Mouse (Mus musculus) neural tube, embryonic 10.5 days (tissue): ENCODE results near the gene Runx3.

Experiments used
- DNase-seq: peaks from one replicate; pipeline ENCODE4 v3.0.0-alpha.2; 2017; ENCODE audit warnings: low spot score; ENCODE audit errors: extremely low spot score

Gene Runx3

GRCm38 (mm10) chr4:135120342-135121100 is at the start of gene Runx3:
Gene Runx3 (plus strand): TSS chr4:135120652.
- DNase-seq: no peak

GRCm38 (mm10) chr4:135072671-135073070 is 47.8 kb upstream of the Runx3 start:
- DNase-seq: no peak

- DNase-seq: no peak
These were observed 46.9 kb upstream of the Runx3 start for GRCm38 (mm10) chr4:135073523-135073922.

GRCm38 (mm10) chr4:135074646-135075045 is 45.8 kb upstream of the Runx3 start:
- DNase-seq: no peak

- no peak for DNase-seq
These were observed 45.1 kb upstream of the Runx3 start for GRCm38 (mm10) chr4:135075360-135075759.

- no peak for DNase-seq
These were observed 43.8 kb upstream of the Runx3 start for GRCm38 (mm10) chr4:135076611-135077010.

GRCm38 (mm10) chr4:135077196-135077595 is 43.3 kb upstream of the Runx3 start:
- no peak for DNase-seq

- no peak for DNase-seq
These were observed 40.4 kb upstream of the Runx3 start for GRCm38 (mm10) chr4:135079859-135080640.

GRCm38 (mm10) chr4:135080641-135080920 is 39.9 kb upstream of the Runx3 start:
- DNase-seq: no peak

- no peak for DNase-seq
These were observed 37.4 kb upstream of the Runx3 start for GRCm38 (mm10) chr4:135083089-135083488.

GRCm38 (mm10) chr4:135085077-135085853 is 35.2 kb upstream of the Runx3 start:
- DNase-seq: no peak

- no peak for DNase-seq
These were observed 29.8 kb upstream of the Runx3 start for GRCm38 (mm10) chr4:135090613-135091012.

- DNase-seq: no peak
These were observed 27.6 kb upstream of the Runx3 start for GRCm38 (mm10) chr4:135092871-135093270.

GRCm38 (mm10) chr4:135095693-135096092 is 24.8 kb upstream of the Runx3 start:
- no peak for DNase-seq

- no peak for DNase-seq
These were observed 22.3 kb upstream of the Runx3 start for GRCm38 (mm10) chr4:135097910-135098891.

- no peak for DNase-seq
These were observed 18.3 kb upstream of the Runx3 start for GRCm38 (mm10) chr4:135102019-135102740.

- no peak for DNase-seq
These were observed 17.7 kb upstream of the Runx3 start for GRCm38 (mm10) chr4:135102761-135103160.

- no peak for DNase-seq
These were observed 16.7 kb upstream of the Runx3 start for GRCm38 (mm10) chr4:135103800-135104199.

GRCm38 (mm10) chr4:135106968-135107367 is 13.5 kb upstream of the Runx3 start:
- DNase-seq: no peak

GRCm38 (mm10) chr4:135108666-135109065 is 11.8 kb upstream of the Runx3 start:
- DNase-seq: no peak
